Mouse (Mus musculus) CD4-positive, CD25-positive, alpha-beta regulatory T cell, adult 2 months (primary cell): ENCODE results near the gene Stk38l.
A peak's percentile ranks its signal among the peaks of the same experiment; 100 is the strongest.

ENCODE experiments used
- DNase-seq: peaks from one replicate; pipeline ENCODE4 v3.0.0-alpha.2; 2012; ENCODE audit warnings: low read depth, low spot score

The Stk38l gene

GRCm38 (mm10) chr6:146724581-146725383, at the start of gene Stk38l:
TSS of gene Stk38l (plus strand) at chr6:146724995.
- DNase-seq = peak; percentile 97

- DNase-seq = no peak
Observed at GRCm38 (mm10) chr6:146676904-146677303, 47.9 kb upstream of the Stk38l start.

- no peak for DNase-seq
Observed at GRCm38 (mm10) chr6:146678136-146679070, 46.4 kb upstream of the Stk38l start.

GRCm38 (mm10) chr6:146683881-146684280, 40.9 kb upstream of the Stk38l start:
- DNase-seq = no peak

- peak; percentile 45 for DNase-seq
Observed at GRCm38 (mm10) chr6:146685781-146686308, 39.0 kb upstream of the Stk38l start.

GRCm38 (mm10) chr6:146686463-146687196, 38.2 kb upstream of the Stk38l start:
- no peak for DNase-seq

- no peak for DNase-seq
Observed at GRCm38 (mm10) chr6:146688010-146688409, 36.8 kb upstream of the Stk38l start.

GRCm38 (mm10) chr6:146688861-146689260, 35.9 kb upstream of the Stk38l start:
- DNase-seq = no peak

GRCm38 (mm10) chr6:146697767-146698166, 27.0 kb upstream of the Stk38l start:
- DNase-seq = no peak

- DNase-seq = no peak
Observed at GRCm38 (mm10) chr6:146698376-146698775, 26.4 kb upstream of the Stk38l start.

- DNase-seq = no peak
Observed at GRCm38 (mm10) chr6:146700461-146700860, 24.3 kb upstream of the Stk38l start.

GRCm38 (mm10) chr6:146702126-146702881, 22.5 kb upstream of the Stk38l start:
- DNase-seq = no peak

- DNase-seq = no peak
Observed at GRCm38 (mm10) chr6:146703351-146703750, 21.4 kb upstream of the Stk38l start.

- no peak for DNase-seq
Observed at GRCm38 (mm10) chr6:146705631-146706030, 19.2 kb upstream of the Stk38l start.

- DNase-seq = no peak
Observed at GRCm38 (mm10) chr6:146719606-146720005, 5.2 kb upstream of the Stk38l start.

GRCm38 (mm10) chr6:146723805-146724204, 990 bp upstream of the Stk38l start:
- DNase-seq = no peak

GRCm38 (mm10) chr6:146725384-146725791, 593 bp downstream of the Stk38l start:
- DNase-seq = peak; percentile 58

- DNase-seq = no peak
Observed at GRCm38 (mm10) chr6:146731031-146731430, 6.2 kb downstream of the Stk38l start.

- DNase-seq = no peak
Observed at GRCm38 (mm10) chr6:146731692-146732091, 6.9 kb downstream of the Stk38l start.

- no peak for DNase-seq
Observed at GRCm38 (mm10) chr6:146732232-146732631, 7.4 kb downstream of the Stk38l start.

GRCm38 (mm10) chr6:146732676-146733075, 7.9 kb downstream of the Stk38l start:
- no peak for DNase-seq
